Comparison of ENCODE assay signal across 12 mouse cellular contexts in genomic region chr7:105476683-105477432, GRCm38 (mm10). TPM values are rescaled to one million over a fixed set of nuclear protein-coding genes. Genes with fewer than 3 reads are reported as not detected.
"Had no signal": no experiment of that assay in that cellular context is flagged by ENCODE, and none has a peak within 500 bp of the region (broad histone marks: within the 10 kb centered on the region; RNA-seq: fewer than 3 reads in every experiment).

No protein-coding gene starts in this region.

- ATAC-seq: midbrain, embryonic 13.5 days had no signal

- H3K9ac ChIP-seq: limb, embryonic 13.5 days; liver, embryonic 14.5 days; midbrain, embryonic 13.5 days; neural tube, embryonic 12.5 days had no signal

- H3K9me3 ChIP-seq: limb, embryonic 13.5 days; midbrain, embryonic 13.5 days; neural tube, embryonic 12.5 days had no signal

- DNase-seq: left cerebral cortex, postnatal 4 days; thymus, adult 2 months; thymus, postnatal 25 days had no signal

- H3K4me2 ChIP-seq: limb, embryonic 13.5 days; midbrain, embryonic 13.5 days; neural tube, embryonic 12.5 days had no signal

- H3K4me3 ChIP-seq: limb, embryonic 13.5 days; midbrain, embryonic 13.5 days; neural tube, embryonic 12.5 days had no signal

- H3K27ac ChIP-seq: kidney, postnatal 0 days; limb, embryonic 13.5 days; liver, embryonic 14.5 days; midbrain, embryonic 13.5 days; neural tube, embryonic 12.5 days had no signal

- H3K36me3 ChIP-seq: limb, embryonic 13.5 days; midbrain, embryonic 13.5 days; neural tube, embryonic 12.5 days had no signal

RNA-seq across cellular contexts. Expression of gene Cavin3, which starts 5.2 kb away (rescaled TPM):
- total RNA-seq: neutrophil, adult 5-6 weeks had no signal

RNA-seq across cellular contexts. Expression of gene Cckbr, which starts 51.3 kb away (rescaled TPM):
- total RNA-seq: liver, adult 2 months; megakaryocyte-erythroid progenitor cell, adult 5-6 weeks; neutrophil, adult 5-6 weeks had no signal
- polyA plus RNA-seq: liver, adult 2 months; liver, embryonic 14.5 days; urinary bladder, adult 2 months had no signal
